In genomic region chr10:9420741-9421140, GRCm38 (mm10) we compare ENCODE assay signal across 27 mouse cellular contexts.
"Had no signal": no experiment of that assay in that cellular context is flagged by ENCODE, and none has a peak within 500 bp of the region (broad histone marks: within the 10 kb centered on the region; RNA-seq: fewer than 3 reads in every experiment).

No protein-coding gene starts in this region.

- H3K9ac ChIP-seq: heart, embryonic 13.5 days; heart, embryonic 15.5 days; hindbrain, embryonic 13.5 days; hindbrain, embryonic 15.5 days; kidney, embryonic 15.5 days; limb, embryonic 13.5 days; limb, embryonic 15.5 days; liver, embryonic 12.5 days; liver, embryonic 14.5 days had no signal

- ATAC-seq: hindbrain, postnatal 0 days; intestine, embryonic 16.5 days; liver, embryonic 12.5 days had no signal

- H3K4me3 ChIP-seq: heart, adult 2 months; heart, embryonic 13.5 days; heart, embryonic 15.5 days; hindbrain, embryonic 13.5 days; hindbrain, embryonic 15.5 days; kidney, embryonic 15.5 days; limb, embryonic 13.5 days; limb, embryonic 15.5 days; liver, embryonic 12.5 days had no signal

- H3K27ac ChIP-seq: heart, adult 2 months; heart, embryonic 13.5 days; heart, embryonic 15.5 days; hindbrain, embryonic 13.5 days; hindbrain, embryonic 15.5 days; hindbrain, postnatal 0 days; kidney, embryonic 15.5 days; kidney, postnatal 0 days; limb, embryonic 13.5 days; limb, embryonic 15.5 days; liver, embryonic 12.5 days; liver, embryonic 14.5 days had no signal

- DNase-seq: gastrocnemius, postnatal 14 days; gastrocnemius, postnatal 36 days; heart, adult 11 months; heart, adult 2 months; heart, postnatal 14 days; heart, postnatal 36 days; kidney, adult 11 months; kidney, adult 2 months; kidney, adult 9 months; kidney, postnatal 14 days; kidney, postnatal 36 days; layer of hippocampus, adult 9-11 months; layer of hippocampus, postnatal 36 days; left cerebral cortex, postnatal 4 days had no signal

- H3K27me3 ChIP-seq: heart, embryonic 13.5 days; heart, embryonic 15.5 days; hindbrain, embryonic 13.5 days; hindbrain, embryonic 15.5 days; kidney, embryonic 15.5 days; limb, embryonic 13.5 days; limb, embryonic 15.5 days; liver, embryonic 12.5 days had no signal

- H3K36me3 ChIP-seq: heart, embryonic 13.5 days; heart, embryonic 15.5 days; hindbrain, embryonic 13.5 days; hindbrain, embryonic 15.5 days; kidney, embryonic 15.5 days; limb, embryonic 13.5 days; limb, embryonic 15.5 days; liver, embryonic 12.5 days had no signal

- H3K9me3 ChIP-seq: heart, embryonic 13.5 days; heart, embryonic 15.5 days; hindbrain, embryonic 13.5 days; hindbrain, embryonic 15.5 days; kidney, embryonic 15.5 days; limb, embryonic 13.5 days; limb, embryonic 15.5 days; liver, embryonic 12.5 days had no signal

- H3K4me2 ChIP-seq: heart, embryonic 11.5 days; heart, embryonic 13.5 days; heart, embryonic 15.5 days; hindbrain, embryonic 13.5 days; hindbrain, embryonic 15.5 days; kidney, embryonic 15.5 days; limb, embryonic 13.5 days; limb, embryonic 15.5 days; liver, embryonic 12.5 days had no signal

- H3K4me1 ChIP-seq: heart, embryonic 13.5 days; heart, embryonic 15.5 days; hindbrain, embryonic 13.5 days; hindbrain, embryonic 15.5 days; kidney, embryonic 15.5 days; limb, embryonic 13.5 days; limb, embryonic 15.5 days; liver, embryonic 12.5 days had no signal
